Mouse (Mus musculus) thymus, postnatal 0 days (tissue): Measurements from ENCODE around the gene Tmf1. TPM values are rescaled to one million over a fixed set of nuclear protein-coding genes. Genes with fewer than 3 reads are reported as not detected.
A peak's percentile ranks its signal among the peaks of the same experiment; 100 is the strongest.

ENCODE experiments used
- DNase-seq: peaks from one replicate; pipeline ENCODE4 v3.0.0-alpha.2; 2015; ENCODE audit warnings: low spot score
- polyA plus RNA-seq: library from polyadenylated mRNA; unstranded; fragments of >200 nt; fragmentation: Nextera tagmentation; extraction: Ambion mirVana; gene quantifications from 2 replicates; pipeline ENCODE4 v1.2.1, GENCODE M21; 2015

The Tmf1 gene
- polyA plus RNA-seq, 1 experiment from 2014 or later: 50.8 TPM

DNA sequence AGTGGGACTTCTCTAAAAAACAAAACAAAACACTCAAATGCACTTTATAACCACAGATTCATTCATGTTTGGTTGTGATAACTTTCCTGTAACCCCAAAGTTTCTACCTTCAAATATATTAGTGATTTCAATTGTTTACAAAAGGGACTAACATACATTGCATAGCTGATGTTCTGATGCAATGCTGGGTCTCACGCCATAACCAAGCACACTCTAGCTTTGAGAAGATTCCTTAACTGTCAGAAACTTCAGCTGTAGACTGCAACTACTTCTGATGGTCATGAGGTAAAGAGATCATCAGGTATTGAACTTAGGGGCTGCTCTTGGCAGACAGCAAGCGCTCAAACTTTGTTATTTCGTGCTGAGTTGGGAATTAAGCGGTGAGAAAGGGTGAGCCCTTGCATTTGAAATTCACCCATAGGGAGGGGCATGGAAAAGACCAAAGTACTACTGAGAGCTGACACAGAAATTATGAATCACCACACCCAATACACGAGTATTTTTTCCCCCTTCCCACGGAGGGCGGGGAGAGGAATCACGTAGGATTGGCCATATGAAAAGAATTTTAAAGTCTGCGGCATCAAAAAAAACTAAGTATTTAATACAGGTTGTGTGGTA lies 25.4 kb upstream of the Tmf1 start:
- DNase-seq: no peak

DNA sequence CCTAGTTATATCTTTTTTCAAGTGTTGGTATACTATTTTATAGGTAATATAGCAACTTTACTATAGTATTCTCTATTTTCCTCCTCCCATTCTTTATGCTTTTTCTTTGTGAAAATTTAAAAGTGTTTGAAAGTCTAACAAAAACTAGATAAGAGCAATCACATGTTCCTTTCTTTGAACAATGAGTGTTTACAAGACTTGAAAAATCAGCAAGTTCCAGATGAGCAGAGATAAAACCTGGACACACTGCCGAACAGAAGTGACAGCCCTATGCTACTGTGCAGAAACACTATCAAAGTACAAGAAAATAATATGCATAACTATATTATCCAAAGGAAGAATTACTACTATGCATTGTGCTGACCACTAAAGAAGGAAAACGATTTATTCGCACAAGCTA lies 23.6 kb upstream of the Tmf1 start:
- no peak for DNase-seq

DNA sequence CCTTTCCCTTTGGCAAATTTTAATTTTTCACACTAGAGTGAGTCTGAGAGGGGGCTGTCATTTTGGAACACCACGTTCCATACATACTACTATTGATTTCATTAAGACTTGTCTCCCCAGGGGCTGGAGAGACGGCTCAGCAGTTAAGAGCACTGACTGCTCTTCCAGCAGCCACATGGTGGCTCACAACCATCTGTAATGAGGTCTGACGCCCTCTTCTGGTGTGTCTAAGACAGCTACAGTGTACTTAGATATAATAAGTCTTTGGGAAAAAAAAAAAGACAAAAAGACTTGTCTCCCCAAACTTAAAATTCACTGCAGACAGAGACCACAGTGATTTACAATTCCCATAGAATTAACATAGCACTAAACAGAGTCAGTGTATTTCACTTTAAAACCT lies 21.5 kb upstream of the Tmf1 start:
- no peak for DNase-seq

DNA sequence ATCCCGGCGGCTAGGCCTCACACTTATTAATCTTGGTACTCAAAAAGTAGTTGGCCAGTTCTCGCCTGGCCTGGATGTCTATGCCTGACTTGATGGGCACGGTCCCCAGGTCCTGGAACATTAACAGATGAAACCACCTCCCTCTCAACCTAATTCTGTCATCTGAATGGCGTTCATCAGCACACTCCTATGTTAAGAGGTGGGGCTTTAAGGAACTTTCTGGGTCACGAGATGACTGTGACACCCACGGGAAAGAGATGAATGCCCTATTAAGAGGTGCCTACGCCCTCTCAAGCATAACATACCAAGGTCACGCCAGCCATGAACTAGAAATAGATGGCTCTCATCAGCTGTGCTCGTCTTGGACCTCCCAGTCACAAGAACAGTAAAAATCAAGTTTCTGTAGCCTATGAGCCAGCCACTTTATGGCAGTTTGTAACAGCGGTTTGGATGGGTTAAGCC lies 476 bp upstream of the Tmf1 start:
- DNase-seq: no peak

DNA sequence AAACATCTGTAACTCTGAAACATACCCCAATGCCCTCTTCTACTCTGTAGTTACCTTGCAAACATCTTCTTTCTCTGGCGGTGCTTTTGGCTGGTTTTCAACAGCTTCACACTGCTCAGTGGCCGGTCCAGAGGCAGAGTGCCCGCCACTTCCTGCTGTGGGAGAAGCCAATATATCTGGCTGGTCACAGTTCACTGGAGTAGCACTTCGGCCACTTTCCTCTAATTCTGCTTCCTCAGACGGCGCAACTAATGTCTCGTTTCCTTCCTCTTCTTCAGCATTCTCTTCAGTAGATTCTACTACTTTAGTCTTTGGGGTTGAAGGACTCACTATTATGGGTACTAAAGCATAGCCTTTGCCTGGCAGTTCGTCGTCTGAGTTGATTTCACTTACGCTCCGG lies 3.2 kb downstream of the Tmf1 start:
- DNase-seq: no peak

DNA sequence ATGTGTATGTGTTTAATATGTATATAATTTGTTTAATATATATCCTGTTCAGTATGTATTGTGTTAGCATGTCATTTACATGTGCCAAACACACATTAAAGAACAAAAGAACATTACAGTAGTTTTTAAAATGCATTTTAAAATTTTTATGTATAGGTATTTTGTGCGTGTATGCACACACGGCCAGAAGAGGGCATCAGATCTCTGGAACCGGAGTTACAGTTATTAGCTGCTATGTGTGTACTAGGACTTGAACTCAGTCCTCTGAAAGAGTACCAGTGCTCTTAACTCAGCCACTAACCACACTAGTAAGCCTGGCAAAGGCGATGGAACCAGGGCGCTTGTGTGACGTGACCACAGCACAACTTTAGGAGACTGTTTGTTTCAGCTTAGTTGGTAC lies 28.8 kb downstream of the Tmf1 start:
- peak; percentile 11 for DNase-seq

DNA sequence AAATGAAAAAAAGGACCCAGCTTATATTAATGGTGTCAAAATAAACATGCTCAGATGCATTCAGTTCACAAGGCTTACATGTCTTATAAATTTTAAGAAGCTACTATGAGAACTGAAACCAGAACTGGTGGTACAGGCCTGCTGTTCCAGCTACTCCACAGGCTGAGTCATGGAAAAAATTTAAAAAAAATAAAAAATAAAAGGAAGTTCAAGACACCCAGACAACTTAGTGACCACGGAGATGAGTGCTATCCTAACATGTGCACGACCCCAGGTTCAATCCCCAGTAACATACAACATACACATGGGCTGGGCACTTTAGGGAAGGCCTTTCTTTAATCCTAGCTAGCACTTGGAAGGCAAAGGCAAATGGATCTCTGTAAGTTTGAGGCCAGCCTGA lies 29.2 kb downstream of the Tmf1 start:
- DNase-seq: no peak

DNA sequence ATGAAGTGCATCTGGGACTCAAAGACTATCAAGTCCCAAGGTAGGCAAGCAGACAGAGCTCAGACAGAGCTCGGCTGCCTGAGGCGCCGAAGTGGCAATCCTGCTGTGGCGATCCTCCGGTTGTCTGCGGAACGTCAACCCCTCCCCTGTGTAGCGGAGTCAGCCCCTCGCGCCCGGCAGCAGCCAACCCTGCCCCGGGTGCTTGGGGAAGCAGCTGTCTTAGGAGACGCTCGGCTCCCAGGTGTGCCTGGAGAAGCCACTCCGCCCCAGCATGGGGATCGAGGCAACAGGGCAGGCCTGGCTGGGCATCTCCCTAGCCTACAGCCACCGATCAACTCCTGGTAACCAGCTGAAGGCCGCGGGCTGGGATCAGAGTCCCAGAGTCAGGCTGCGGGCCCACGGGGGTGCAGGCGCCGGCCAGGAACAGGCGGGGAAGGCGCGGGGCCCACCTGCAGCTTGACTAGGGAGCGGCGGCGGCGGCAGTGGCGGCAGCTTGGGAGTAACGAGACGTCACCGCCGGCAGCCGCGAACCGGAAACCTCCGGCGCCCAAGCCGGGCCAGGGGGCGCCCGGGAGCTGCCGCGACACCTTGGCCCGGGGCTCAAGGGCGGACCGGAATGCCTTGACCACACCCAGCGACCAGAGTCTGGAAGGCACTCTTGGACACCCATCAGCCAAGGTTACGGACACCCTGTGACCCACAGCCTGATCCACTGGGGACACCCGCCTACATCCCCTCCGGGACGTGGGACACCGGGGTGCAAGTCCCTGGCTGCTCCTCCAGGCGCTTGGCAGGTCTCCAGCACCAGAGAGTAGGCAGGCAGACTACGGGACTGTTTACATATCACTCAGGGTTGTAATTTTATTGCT lies 30.3 kb downstream of the Tmf1 start, which contains the start of gene Eogt:
Eogt (minus strand) TSS at position 800 of the 869 bp plus-strand sequence.
- DNase-seq: peak; percentile 80

DNA sequence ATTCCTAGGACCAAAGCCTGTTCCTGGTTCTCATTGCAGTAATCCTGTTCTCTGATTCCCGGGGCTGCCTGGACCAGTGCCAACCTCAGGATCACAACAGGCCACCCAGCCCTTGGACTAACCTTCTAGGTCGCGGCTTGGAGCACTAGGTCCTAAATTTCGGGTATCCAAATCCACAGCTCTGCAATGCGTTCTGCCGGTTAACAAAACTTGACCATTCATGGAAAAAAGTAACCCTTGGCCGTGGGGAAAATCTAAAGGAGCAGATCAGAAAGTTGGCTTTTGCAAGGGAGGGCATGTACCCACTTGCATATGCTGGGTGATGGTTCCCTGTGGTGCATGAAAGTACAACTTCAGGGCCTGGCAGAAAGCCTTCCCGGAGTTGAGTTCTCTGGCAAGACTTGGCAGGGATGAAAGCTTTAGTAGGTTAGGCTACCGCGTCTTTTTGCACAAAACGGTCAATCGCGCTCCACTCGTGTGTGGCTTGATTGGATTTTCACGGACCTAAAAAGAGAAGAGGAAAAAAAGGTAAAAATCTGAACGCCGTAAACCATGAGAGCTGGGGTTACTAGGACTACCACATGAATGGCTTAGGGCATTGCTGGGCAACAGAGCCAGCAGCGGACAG lies 31.1 kb downstream of the Tmf1 start:
- peak; percentile 2 for DNase-seq

DNA sequence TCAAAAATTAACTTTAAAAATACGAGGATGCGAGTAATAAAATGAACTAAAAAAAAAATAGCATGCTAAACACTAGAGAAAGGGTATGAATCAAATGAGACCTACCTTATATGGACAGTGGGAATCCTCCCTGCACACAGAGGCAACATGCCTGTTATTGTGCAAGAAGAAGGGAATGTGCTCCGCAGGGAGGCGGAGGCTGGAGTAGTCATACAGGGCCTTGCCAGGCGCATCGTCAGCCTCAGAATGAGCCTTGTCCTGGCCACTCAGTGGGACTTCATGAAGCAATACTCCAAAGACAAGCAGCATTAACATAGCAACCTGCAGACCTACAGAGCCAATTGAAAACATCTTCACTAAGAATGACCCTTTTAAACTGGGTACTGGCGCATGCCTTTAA lies 33.8 kb downstream of the Tmf1 start:
- DNase-seq: no peak

DNA sequence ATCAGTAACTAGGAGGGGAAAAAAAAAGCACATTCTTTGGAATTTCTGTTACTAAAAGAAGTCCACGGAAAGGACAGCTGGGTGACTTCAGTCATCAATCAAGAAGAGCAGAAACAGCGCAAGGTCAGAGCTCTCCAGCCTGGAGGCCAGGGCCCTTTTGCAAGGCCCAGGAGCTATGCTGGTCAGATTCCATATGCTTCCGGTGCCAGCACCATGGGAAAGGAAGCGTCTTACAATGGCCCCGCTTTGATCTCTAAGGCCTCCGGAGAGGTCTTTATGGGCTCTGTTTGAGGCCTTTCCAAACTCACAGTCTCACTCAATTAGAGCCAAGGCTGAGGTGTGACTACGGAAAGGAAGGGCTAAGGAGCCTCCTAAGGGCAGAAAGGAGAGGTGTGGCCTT lies 34.6 kb downstream of the Tmf1 start:
- no peak for DNase-seq

DNA sequence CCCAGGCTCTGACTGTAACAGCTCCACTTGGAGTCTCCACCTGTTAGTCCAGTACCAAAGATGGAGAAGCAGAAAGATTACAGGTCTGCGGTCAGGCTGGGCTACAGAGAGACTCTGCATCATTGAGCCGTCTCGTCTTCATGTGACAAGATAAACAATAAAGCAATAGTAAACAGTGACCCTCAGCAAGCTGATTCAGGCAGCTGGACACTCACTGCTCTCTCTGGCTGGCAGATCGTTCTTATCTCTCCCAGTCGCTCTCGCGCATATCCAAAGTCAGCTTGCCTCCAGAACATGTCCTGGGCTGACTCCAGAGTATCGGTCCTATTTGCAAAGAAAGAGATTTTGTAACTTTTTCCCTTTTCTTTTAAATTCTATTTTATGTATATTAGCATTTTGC lies 36.3 kb downstream of the Tmf1 start:
- no peak for DNase-seq

DNA sequence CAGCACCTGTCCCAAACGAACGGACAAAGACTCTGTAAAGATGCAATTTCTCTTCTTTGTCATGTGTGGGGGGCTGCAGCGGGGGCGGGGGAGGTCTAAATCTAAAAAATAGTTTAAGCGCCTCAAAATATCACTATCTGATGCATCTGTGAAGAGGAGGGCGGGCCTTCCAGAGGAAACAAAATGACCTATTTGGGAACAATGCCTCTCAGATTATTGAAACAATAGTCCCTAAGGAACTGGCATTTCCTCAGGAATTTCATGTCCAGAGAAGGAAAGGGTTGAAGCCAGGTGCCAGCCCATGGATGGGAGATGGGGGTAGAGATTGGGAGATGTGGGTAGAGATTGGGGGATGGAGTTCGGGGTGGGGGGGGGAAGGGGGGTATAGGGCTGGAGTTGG lies 37.1 kb downstream of the Tmf1 start:
- no peak for DNase-seq

DNA sequence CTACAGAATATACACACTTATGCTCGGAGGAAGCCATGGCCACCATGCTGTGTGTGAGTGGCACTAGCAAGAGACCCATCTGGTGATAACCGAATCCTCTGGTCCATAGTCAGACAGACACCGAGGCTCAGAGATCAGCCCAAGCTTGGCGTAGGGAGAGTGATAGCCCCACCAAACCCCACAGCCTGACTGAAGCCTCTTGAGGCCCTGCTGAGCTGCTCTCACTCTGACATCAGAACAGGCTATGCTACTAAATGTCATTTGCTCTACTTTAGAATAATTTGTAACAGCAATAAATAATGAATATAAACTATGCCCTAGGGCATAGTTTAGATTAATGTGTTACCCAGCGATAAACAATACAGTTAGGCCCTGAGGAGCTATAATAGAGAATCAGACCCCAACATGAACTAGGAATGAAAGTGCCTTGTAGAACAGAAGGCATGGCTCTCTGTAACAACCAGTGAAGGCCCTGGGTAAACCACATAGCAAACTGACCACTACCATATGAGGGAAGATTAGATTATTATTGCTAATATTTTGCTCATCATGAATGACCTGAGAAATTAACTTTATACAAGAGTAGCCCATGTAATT lies 46.1 kb downstream of the Tmf1 start:
- DNase-seq: no peak

DNA sequence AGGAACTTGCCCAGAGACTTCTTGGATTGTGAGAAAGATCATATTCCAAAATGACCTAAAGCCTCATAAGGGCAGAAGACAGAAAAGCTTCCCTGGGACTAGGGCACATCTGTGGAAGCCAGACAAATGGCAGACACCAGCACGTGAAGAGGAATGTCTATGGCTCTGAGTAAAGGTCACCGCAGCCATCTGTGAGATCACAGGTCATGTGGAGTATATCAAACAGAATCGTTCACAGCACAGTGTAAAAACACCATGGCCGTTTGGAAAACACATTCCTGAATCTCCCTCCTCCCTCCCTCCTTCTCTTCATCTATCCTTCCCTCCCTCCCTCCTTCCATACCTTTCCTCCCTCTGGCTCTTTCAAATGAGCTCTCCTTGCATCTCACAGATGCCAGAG lies 47.1 kb downstream of the Tmf1 start:
- DNase-seq: no peak

DNA sequence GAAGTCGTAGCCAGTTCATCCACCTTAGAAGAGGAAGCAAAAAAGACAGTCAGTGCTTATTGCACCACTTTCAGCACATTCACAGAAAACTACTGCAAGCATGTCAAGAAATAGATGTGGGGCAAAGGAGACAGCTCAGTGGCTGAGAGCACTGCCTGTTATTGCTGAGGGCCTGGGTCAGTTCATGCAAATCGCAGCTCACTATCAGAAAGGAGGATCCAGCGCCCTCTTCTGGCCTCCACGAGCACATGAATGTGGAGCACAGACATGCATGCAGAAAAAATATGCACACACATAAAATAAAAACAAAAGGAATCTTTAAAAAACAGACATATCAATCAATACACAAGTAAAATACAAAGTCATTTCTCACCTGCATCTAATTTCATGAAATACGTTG lies 47.9 kb downstream of the Tmf1 start:
- no peak for DNase-seq

DNA sequence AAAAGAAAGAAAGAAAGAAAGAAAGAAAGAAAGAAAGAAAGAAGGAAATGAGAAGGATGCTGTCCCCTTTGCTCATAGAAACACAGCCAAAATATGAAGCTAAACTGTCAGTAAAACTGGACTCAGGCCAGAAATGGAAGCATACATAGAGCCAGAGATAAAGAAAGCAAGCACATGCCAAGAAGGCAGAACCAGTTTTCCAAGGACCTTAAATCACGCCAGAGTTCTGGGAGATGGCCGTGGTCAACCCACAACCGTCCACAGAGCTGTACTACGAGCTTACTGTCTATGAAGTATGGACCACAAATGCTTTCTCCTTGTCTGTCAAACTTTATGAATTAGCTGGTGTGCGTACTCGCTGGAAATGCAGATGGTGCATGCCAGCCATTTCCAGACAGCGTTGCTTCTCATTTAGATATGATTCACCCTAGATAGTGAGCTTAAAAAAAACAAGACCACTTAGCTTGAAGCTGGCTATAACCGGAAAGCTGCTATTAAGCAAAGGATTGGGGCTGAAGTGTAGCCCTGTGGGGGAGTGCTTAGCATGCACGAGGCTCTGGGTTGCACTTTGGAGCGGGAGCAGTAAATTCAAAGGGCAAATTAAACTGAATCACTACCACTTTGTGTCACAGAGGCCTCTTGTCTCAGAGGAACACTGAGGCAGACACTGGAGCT lies 54.4 kb downstream of the Tmf1 start:
- no peak for DNase-seq

DNA sequence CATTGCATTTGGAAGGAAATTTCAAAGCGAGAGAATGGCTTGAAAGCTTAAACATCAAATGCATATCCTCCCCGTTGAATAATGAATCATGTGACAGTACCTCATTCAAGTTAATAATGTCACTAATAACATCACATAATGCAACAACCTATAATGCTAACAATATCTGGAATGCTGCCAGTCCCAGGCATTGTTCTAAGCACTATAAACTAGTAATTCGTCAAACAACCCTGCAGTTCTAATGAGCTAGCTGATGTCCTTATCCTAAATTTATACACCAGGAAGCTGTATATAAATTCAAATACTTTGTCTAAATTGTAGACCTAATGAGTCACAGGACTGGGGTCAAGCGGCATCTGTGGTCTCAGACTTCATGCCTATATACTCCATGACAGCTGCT lies 58.0 kb downstream of the Tmf1 start:
- DNase-seq: no peak

DNA sequence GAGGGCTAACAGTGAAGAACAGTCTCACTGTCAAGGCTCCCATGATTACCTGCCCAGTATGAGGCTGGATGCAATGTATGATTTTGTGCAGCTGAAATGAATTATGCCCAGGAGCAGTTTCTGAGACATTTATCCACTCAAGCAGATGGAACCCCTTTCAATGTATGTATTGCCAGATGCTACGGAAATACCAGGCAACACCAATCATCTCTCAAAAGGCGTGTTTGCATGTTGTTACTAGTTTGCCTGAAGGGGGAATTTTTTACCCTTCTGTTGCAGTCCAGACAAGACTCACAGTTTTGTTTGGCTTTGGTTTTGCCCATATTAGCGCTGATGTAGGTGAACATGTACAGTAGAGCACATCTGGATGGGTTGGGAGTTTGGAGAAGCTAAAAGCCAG lies 60.6 kb downstream of the Tmf1 start:
- no peak for DNase-seq

DNA sequence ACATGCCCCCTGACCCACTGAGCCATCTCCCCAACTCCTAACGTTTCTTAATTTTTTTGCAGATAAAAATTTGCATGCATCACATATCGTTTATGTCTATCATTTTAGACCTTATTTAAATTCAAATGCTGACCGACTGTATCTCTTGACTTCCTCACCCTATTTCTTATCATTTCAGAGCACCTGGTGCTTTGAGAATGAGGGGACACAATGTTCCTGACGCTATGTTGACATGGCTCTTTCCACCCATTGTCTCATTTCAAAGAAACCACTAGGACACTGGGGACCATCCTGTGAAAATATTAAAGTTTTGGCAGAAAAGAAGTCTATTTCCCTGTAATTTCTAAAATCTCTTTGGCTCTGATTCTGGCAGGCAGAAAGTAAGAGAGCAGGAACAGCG lies 62.0 kb downstream of the Tmf1 start:
- DNase-seq: no peak

DNA sequence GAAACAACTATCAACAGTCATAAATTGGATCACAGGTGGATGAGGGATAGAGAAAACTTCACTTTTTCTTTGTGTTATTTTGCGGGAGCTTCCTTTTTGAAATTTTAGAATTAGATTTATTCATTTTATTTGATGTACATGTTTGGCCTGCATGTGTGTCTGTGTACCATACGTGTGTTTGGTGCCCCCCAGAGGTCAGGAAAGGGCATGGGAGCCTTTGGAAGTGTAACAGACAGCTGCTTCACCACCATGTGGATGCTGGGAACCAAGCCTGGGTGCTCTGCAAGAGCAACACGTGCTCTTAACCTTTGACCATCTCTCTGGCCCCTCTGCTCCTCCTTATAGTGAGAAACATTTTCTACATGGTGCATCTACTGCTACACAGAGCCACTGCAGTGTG lies 64.1 kb downstream of the Tmf1 start:
- DNase-seq: no peak

DNA sequence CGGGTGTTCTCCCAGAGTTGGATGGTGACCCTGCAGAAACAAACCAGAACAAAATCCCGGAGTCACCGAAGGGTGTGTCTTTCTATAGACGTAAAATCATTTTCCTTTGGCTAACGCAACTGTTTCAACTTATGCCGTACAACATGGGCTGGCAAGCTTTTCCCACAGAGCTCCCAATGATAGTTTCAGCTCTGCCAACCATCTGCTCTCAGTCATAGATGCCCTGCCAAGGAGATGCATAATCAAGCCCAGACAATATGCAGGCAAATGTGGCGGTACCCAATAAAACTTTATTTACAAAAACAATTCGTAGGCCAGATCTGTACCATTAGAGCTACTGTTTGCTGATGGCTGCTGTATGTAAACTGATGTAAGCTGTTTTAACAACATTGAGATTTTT lies 66.7 kb downstream of the Tmf1 start:
- DNase-seq: no peak
